Comparison of ENCODE assay signal across 35 mouse cellular contexts in genomic region chr4:35154051-35154450, GRCm38 (mm10). TPM values are rescaled to one million over a fixed set of nuclear protein-coding genes. Genes with fewer than 3 reads are reported as not detected.
DNase-seq lines count a peak whose midpoint lies in the region; ATAC-seq and TF ChIP-seq lines count a peak whose summit lies in the region.
"Had no signal": no experiment of that assay in that cellular context is flagged by ENCODE, and none has a peak within 500 bp of the region (broad histone marks: within the 10 kb centered on the region; RNA-seq: fewer than 3 reads in every experiment).

No protein-coding gene starts in this region.

- peak; percentile 30 for DNase-seq in kidney, adult 11 months
- no peak for DNase-seq in kidney, postnatal 10 days
- DNase-seq in liver, postnatal 0 days = no peak
- peak; percentile 73 for DNase-seq in embryo, embryonic 10 days (ENCODE audit: low spot score)
- peak; percentile 44 for DNase-seq in embryo, embryonic 11 days
- DNase-seq: adrenal gland, postnatal 25 days; cerebellum, adult 11-12 months; cerebellum, adult 9-11 months; gastrocnemius, adult 2 months; gastrocnemius, postnatal 36 days; heart, postnatal 14 days; left cerebral cortex, postnatal 4 days; liver, embryonic 13.5 days; spleen, adult 18-20 months; thymus, adult 2 months; thymus, postnatal 36 days had no signal

- no peak for TF ChIP-seq EP300 in liver, postnatal 0 days (IDR thresholded peaks at IDR 0.05; ENCODE audit: low read depth)

- H3K36me3 ChIP-seq in liver, postnatal 0 days (replicated peaks; ENCODE audit: insufficient read depth, low read length) = no peaks in the 10 kb centered on the region
- H3K36me3 ChIP-seq in liver, embryonic 12.5 days = no peaks in the 10 kb centered on the region
- H3K36me3 ChIP-seq: embryonic facial prominence, embryonic 12.5 days; forebrain, embryonic 15.5 days; hindbrain, embryonic 10.5 days; hindbrain, embryonic 15.5 days; liver, embryonic 13.5 days; lung, embryonic 15.5 days; midbrain, embryonic 12.5 days had no signal

- ATAC-seq in liver, postnatal 0 days = no peak
- ATAC-seq in liver, embryonic 12.5 days = no peak
- ATAC-seq in granulocyte monocyte progenitor cell, adult 5-6 weeks (replicated peaks; ENCODE audit: poor library complexity, severe bottlenecking) = no peak
- ATAC-seq: CD4-positive, CD25-positive, alpha-beta regulatory T cell, adult 4 months; forebrain, embryonic 15.5 days; inflammation-experienced regulatory T-cells, adult 6 months had no signal

- H3K4me1 ChIP-seq in liver, postnatal 0 days (ENCODE audit: insufficient read depth) = peaks cover 18% of the 10 kb centered on the region
- peaks cover 10% of the 10 kb centered on the region; the same call in 1 of the 2 replicates for H3K4me1 ChIP-seq in liver, embryonic 12.5 days

- no peaks in the 10 kb centered on the region for H3K9me3 ChIP-seq in liver, postnatal 0 days (ENCODE audit: low read length)
- H3K9me3 ChIP-seq in liver, embryonic 12.5 days (replicated peaks) = no peaks in the 10 kb centered on the region
- H3K9me3 ChIP-seq: embryonic facial prominence, embryonic 12.5 days; forebrain, embryonic 15.5 days; hindbrain, embryonic 10.5 days; hindbrain, embryonic 15.5 days; liver, embryonic 13.5 days; lung, embryonic 15.5 days; midbrain, embryonic 12.5 days had no signal

- H3K27me3 ChIP-seq in liver, postnatal 0 days (ENCODE audit: insufficient read depth, low read length) = no peaks in the 10 kb centered on the region
- H3K27me3 ChIP-seq in liver, embryonic 12.5 days (replicated peaks) = peaks cover 15% of the 10 kb centered on the region
- H3K27me3 ChIP-seq: forebrain, embryonic 15.5 days; lung, embryonic 15.5 days had no signal

- H3K4me2 ChIP-seq in liver, postnatal 0 days (ENCODE audit: low read depth, low read length) = peak overlapping the region; percentile 35; the same call in 1 of the 2 replicates
- no peak overlapping the region for H3K4me2 ChIP-seq in liver, embryonic 12.5 days
- H3K4me2 ChIP-seq: forebrain, embryonic 15.5 days; hindbrain, embryonic 15.5 days; midbrain, embryonic 12.5 days had no signal

- H3K4me3 ChIP-seq in liver, postnatal 0 days (ENCODE audit: low read depth, low read length) = no peak overlapping the region
- no peak overlapping the region for H3K4me3 ChIP-seq in liver, embryonic 12.5 days
- H3K4me3 ChIP-seq: embryonic facial prominence, embryonic 12.5 days; forebrain, embryonic 15.5 days; gastrocnemius, adult 2 months; hindbrain, embryonic 10.5 days; hindbrain, embryonic 15.5 days; layer of hippocampus, adult 2 months; liver, embryonic 13.5 days; lung, embryonic 15.5 days; midbrain, embryonic 12.5 days had no signal

- peak overlapping the region; percentile 51; the same call in 1 of the 2 replicates for H3K27ac ChIP-seq in liver, postnatal 0 days (ENCODE audit: low read depth)
- H3K27ac ChIP-seq in liver, embryonic 12.5 days = no peak overlapping the region
- H3K27ac ChIP-seq: embryonic facial prominence, embryonic 12.5 days; forebrain, embryonic 15.5 days; gastrocnemius, adult 2 months; hindbrain, embryonic 10.5 days; hindbrain, embryonic 15.5 days; layer of hippocampus, adult 2 months; liver, embryonic 13.5 days; lung, embryonic 15.5 days; midbrain, embryonic 12.5 days had no signal

- TF ChIP-seq CTCF in liver, postnatal 0 days (IDR thresholded peaks at IDR 0.05; ENCODE audit: low read depth) = no peak

- no peak overlapping the region; the same call in 1 of the 2 replicates for H3K9ac ChIP-seq in liver, postnatal 0 days (replicated peaks)
- H3K9ac ChIP-seq in liver, embryonic 12.5 days = no peak overlapping the region
- H3K9ac ChIP-seq: embryonic facial prominence, embryonic 12.5 days; forebrain, embryonic 15.5 days; hindbrain, embryonic 15.5 days; liver, embryonic 13.5 days; lung, embryonic 15.5 days; midbrain, embryonic 12.5 days had no signal

- 52% methylated on average over 3 of the region's 3 CpGs for WGBS in liver, postnatal 0 days (ENCODE audit: insufficient replicate concordance)
- 68% methylated on average over 3 of the region's 3 CpGs for WGBS in liver, embryonic 12.5 days (ENCODE audit: insufficient replicate concordance)

RNA-seq across cellular contexts. Expression of gene Ifnk, which starts 2.2 kb away (rescaled TPM):
- 0.27 and 0.50 TPM in 2 replicates for polyA plus RNA-seq in liver, postnatal 0 days (2015; fragmentation: Nextera tagmentation; extraction: Ambion mirVana)
- 0.17 TPM in 1 of 2 replicates, not detected in the other for polyA plus RNA-seq in liver, embryonic 12.5 days (2016; fragmentation: Nextera tagmentation; extraction: Ambion mirVana)
- not detected in 2 replicates for total RNA-seq in granulocyte monocyte progenitor cell, adult 5-6 weeks (2014; fragmentation: Nextera tagmentation)
- total RNA-seq in granulocyte monocyte progenitor cell, adult 5-6 weeks (2017) = not detected in 2 replicates
- total RNA-seq: adrenal gland, adult 18-20 months; adrenal gland, postnatal 25 days; gastrocnemius, adult 2 months; gastrocnemius, postnatal 36 days; heart, adult 8-10 months; heart, postnatal 14 days; layer of hippocampus, adult 2 months; layer of hippocampus, postnatal 25 days; left cerebral cortex, adult 8-10 months; left cerebral cortex, postnatal 4 days; megakaryocyte progenitor cell, adult 5-6 weeks; neutrophil, adult 5-6 weeks had no signal
- polyA plus RNA-seq: heart, embryonic 14.5 days; inflammation-experienced regulatory T-cells, adult 6 months; limb, embryonic 14.5 days; thymus, adult 2 months had no signal

RNA-seq across cellular contexts. Expression of gene Mob3b, which starts 3.2 kb away (rescaled TPM):
- 13.6 and 14.2 TPM in 2 replicates for polyA plus RNA-seq in liver, postnatal 0 days (2015; fragmentation: Nextera tagmentation; extraction: Ambion mirVana)
- polyA plus RNA-seq in liver, embryonic 12.5 days (2016; fragmentation: Nextera tagmentation; extraction: Ambion mirVana) = 6.0 and 7.1 TPM in 2 replicates
- 1.4 and 7.8 TPM in 2 replicates for total RNA-seq in granulocyte monocyte progenitor cell, adult 5-6 weeks (2014; fragmentation: Nextera tagmentation)
- total RNA-seq in granulocyte monocyte progenitor cell, adult 5-6 weeks (2017) = 0.77 and 2.2 TPM in 2 replicates

Comparison
In these comparisons a context has a peak if more than half of its experiments do, and no peak if none do; other contexts are left out.
1. DNase-seq: peak in kidney, adult 11 months (single experiment), embryo, embryonic 10 days (single experiment) and embryo, embryonic 11 days (single experiment); none in kidney, postnatal 10 days (single experiment) and liver, postnatal 0 days (single experiment).